Mouse (Mus musculus): Measurements from ENCODE around the gene Lrrc8b.

DNA sequence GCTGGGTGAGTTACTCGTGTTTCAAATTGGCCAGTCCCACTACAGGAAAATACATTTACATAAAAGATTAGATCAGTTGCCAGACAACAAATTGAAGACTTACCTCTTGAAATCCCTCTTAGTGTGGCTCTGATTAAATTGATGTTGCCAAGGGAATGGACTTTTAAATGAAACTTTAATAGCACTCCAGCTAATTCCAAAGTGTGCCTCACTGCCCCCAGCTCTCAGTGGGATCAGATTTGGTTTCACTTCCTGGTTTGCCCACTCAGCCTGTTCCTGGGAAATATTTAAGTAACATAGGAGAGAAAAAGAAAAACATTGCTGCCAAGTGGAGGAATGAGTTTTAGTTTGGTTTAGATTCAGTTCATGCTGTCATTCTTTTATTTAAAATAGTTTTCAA lies 38.5 kb downstream of the Lrrc8b start:
- TF ChIP-seq CTCF (conservative IDR thresholded peaks at IDR 0.05; ENCODE audit: low read length) (no peak), NANOG (IDR thresholded peaks at IDR 0.05; ENCODE audit: borderline replicate concordance, low read length) (no peak), POU5F1 (IDR thresholded peaks at IDR 0.05; ENCODE audit: borderline replicate concordance, low read length) (no peak)

Data from E14TG2a.4 (cell line).